Mouse (Mus musculus) ES-Bruce4 (cell line): ENCODE results near the gene Tecpr1. TPM values are rescaled to one million over a fixed set of nuclear protein-coding genes. Genes with fewer than 3 reads are reported as not detected.

Experiments used
- H3K27ac ChIP-seq: 2 replicates; pipeline ENCODE4 v1.5.1; 2012; ENCODE audit warnings: low read length, inconsistent platforms; ENCODE audit not compliant: insufficient read depth
- H3K27me3 ChIP-seq: 2 replicates; pipeline ENCODE4 v1.6.1; 2012; ENCODE audit warnings: mild to moderate bottlenecking, low read length, inconsistent platforms; ENCODE audit not compliant: control insufficient read depth, poor library complexity, insufficient read depth, severe bottlenecking
- H3K36me3 ChIP-seq: 2 replicates; pipeline ENCODE4 v1.6.1; 2012; ENCODE audit warnings: inconsistent platforms, mild to moderate bottlenecking, low read length, moderate library complexity; ENCODE audit not compliant: control insufficient read depth, poor library complexity, insufficient read depth, severe bottlenecking
- H3K4me1 ChIP-seq: one replicate; pipeline ENCODE4 v1.8.1; 2011; ENCODE audit warnings: low read length; ENCODE audit not compliant: control insufficient read depth, insufficient read depth
- H3K4me3 ChIP-seq: 2 replicates; pipeline ENCODE4 v1.5.1; 2011; ENCODE audit warnings: low read depth, mild to moderate bottlenecking, low read length
- H3K9ac ChIP-seq: 2 replicates; pipeline ENCODE4 v1.6.1; 2012; ENCODE audit warnings: low read depth, mild to moderate bottlenecking, inconsistent platforms; ENCODE audit not compliant: poor library complexity, severe bottlenecking
- H3K9me3 ChIP-seq: replicated peaks from 2 replicates; pipeline ENCODE4 v1.6.1; 2012; ENCODE audit warnings: mild to moderate bottlenecking, low read length, inconsistent platforms; ENCODE audit not compliant: control insufficient read depth, poor library complexity, insufficient read depth, severe bottlenecking
- CTCF ChIP-seq: IDR thresholded peaks from one replicate; pipeline ENCODE4 v1.8.1; 2011; ENCODE audit warnings: low read depth, low read length
- EP300 ChIP-seq: IDR thresholded peaks from 2 replicates; pipeline ENCODE4 v1.6.1; 2011; ENCODE audit warnings: low read depth, low read length; ENCODE audit not compliant: insufficient read depth
- POLR2A ChIP-seq: IDR thresholded peaks from one replicate; pipeline ENCODE4 v1.8.1; 2011; ENCODE audit warnings: low read length; ENCODE audit not compliant: insufficient read depth
- polyA plus RNA-seq: library from polyadenylated mRNA; stranded (reverse); fragments of >200 nt; gene quantifications from 2 replicates; pipeline ENCODE4 v1.2.4, GENCODE M21; 2011; ENCODE audit warnings: low read depth; ENCODE audit not compliant: missing spikeins, insufficient read depth, insufficient read length

Tecpr1 gene
- polyA plus RNA-seq, 1 experiment = 10.7 TPM

DNA sequence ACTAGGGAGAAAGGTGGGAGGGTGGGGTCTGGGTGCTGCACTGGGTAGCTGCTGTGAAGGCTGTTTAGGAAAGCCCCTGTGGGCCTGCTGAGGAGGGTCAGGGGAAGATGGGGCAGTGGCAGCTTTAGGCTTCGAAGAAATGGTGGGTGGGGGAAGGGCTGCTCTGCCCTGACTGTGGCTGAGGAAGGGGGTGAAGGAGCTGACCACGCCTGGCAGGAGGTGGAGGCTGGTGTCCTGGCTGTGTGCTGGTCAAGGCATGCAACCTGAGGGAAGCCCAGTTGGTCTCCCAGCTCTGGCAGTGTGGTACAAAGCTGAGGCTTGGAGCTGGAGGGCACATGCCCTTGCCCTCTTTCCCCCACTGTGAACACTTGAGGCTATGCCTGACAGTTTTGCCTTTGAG, 35.3 kb upstream of the Tecpr1 start:
- Histone ChIP-seq H3K27ac (no peak overlapping the region), H3K9ac (no peak overlapping the region), H3K27me3 (no peaks in the 10 kb centered on the region), H3K36me3 (no peaks in the 10 kb centered on the region), H3K4me3 (no peak overlapping the region), H3K4me1 (peaks cover 17% of the 10 kb centered on the region), H3K9me3 (no peaks in the 10 kb centered on the region)
- TF ChIP-seq EP300 (no peak), CTCF (no peak), POLR2A (no peak)

DNA sequence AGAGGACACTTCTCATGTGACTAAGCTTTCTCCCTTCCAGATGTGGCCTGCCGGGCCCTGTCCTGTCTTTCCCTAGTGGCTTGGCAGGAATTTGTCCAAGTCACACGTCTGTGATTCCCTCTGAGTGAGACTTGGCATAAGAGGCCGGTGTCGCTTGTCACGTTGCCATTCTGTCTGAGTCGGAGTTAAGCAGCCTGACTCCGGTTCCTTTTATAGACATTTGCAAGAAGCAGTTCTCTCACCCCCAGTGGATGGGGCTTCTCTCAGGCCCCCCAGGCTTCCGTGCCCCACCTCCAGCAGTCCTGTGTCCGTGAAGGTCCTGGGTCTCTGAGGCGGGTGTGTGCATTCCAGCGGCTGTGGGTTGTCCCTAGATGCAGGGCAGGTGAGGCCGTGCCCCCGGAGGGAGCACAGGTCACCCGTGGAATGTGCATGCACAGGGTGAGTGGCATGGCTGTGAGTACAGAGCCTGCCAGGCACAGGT, 34.8 kb upstream of the Tecpr1 start:
- Histone ChIP-seq H3K27me3 (no peaks in the 10 kb centered on the region), H3K4me1 (peaks cover 17% of the 10 kb centered on the region), H3K4me3 (no peak overlapping the region), H3K9me3 (no peaks in the 10 kb centered on the region), H3K27ac (no peak overlapping the region), H3K9ac (no peak overlapping the region), H3K36me3 (no peaks in the 10 kb centered on the region)
- TF ChIP-seq POLR2A (no peak), CTCF (no peak), EP300 (no peak)

DNA sequence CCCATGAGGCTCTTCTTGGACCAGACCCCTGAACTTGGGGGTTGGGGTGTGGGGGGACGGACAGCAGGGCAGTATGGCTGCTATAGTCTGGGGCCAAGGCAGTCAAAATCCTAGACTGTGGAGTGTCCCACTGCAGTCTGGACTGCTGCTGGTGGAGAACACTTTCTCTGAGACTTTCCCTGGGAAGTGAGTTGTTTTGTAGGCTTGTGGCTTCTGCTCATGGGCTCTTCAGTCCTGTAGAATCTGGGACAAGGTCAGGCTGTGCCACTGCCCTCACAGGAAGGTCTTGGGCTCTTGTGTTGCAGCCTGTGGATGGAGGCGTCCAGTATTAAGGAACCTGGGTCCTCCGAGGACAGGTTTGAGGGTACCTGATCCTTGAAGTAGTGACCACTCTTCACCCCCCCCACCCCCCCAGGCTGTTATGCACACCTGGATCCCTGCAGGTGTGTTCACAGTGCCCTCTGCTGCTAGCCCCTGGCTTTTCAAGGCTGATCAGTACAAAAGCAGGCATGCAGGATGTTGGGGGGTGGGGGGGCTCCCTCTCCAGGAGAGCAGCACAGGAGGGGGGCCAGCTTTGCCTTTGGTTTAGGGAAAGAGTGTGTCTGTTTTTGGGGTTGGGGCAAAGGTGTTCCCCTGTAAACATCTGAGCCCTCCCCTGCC, 34.2 kb upstream of the Tecpr1 start:
- H3K4me1 ChIP-seq = peaks cover 13% of the 10 kb centered on the region
- no peaks in the 10 kb centered on the region for H3K9me3 ChIP-seq
- TF ChIP-seq CTCF (peak; percentile 43), EP300 (no peak)
- no peak overlapping the region for H3K4me3 ChIP-seq
- no peak overlapping the region for H3K27ac ChIP-seq
- no peaks in the 10 kb centered on the region for H3K27me3 ChIP-seq
- H3K36me3 ChIP-seq = no peaks in the 10 kb centered on the region
- H3K9ac ChIP-seq = no peak overlapping the region

DNA sequence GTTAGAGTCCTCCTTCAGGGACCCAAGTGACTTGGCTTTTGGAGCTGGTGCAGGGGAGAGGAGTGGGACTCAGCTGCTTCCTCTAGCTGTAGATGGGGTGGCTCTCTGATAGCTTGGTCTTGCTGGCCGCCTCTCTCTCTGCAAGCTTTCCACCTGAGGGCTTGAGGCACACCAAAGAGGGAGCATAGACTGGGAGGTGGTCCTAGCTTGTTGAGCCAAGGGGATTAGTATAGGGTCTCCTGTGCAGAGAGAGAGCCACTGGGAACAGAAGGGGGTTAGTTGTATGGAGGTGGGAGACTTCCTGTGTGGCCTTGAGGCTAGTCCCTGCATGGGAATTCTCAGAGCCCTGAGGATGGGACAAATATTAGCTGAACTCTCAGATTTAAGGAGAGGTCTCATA, 33.5 kb upstream of the Tecpr1 start:
- H3K9me3 ChIP-seq = no peaks in the 10 kb centered on the region
- H3K4me3 ChIP-seq = peak overlapping the region; percentile 89
- peaks cover 10% of the 10 kb centered on the region for H3K4me1 ChIP-seq
- H3K27me3 ChIP-seq = no peaks in the 10 kb centered on the region
- no peaks in the 10 kb centered on the region for H3K36me3 ChIP-seq
- peak overlapping the region; percentile 97 for H3K9ac ChIP-seq
- no peak overlapping the region for H3K27ac ChIP-seq
- TF ChIP-seq CTCF (no peak), EP300 (no peak), POLR2A (no peak)

DNA sequence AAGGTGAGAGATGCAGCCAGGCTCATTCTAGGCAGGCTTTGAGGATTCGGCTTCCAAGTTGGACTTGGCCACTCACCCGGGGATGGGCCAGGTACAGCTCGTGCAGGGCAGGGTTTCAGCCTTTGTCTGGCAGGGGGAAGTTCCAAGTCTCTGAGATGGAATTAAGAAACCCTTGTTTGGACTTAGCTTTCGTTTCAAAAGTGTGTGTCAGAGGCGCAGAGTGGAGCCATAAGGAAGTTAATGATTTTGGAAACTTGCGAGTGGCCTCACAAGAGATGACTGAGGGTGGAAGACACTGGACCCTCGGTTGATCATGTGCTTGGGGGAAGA, 33.1 kb upstream of the Tecpr1 start:
- TF ChIP-seq POLR2A (no peak), EP300 (no peak), CTCF (no peak)
- peaks cover 10% of the 10 kb centered on the region for H3K4me1 ChIP-seq

DNA sequence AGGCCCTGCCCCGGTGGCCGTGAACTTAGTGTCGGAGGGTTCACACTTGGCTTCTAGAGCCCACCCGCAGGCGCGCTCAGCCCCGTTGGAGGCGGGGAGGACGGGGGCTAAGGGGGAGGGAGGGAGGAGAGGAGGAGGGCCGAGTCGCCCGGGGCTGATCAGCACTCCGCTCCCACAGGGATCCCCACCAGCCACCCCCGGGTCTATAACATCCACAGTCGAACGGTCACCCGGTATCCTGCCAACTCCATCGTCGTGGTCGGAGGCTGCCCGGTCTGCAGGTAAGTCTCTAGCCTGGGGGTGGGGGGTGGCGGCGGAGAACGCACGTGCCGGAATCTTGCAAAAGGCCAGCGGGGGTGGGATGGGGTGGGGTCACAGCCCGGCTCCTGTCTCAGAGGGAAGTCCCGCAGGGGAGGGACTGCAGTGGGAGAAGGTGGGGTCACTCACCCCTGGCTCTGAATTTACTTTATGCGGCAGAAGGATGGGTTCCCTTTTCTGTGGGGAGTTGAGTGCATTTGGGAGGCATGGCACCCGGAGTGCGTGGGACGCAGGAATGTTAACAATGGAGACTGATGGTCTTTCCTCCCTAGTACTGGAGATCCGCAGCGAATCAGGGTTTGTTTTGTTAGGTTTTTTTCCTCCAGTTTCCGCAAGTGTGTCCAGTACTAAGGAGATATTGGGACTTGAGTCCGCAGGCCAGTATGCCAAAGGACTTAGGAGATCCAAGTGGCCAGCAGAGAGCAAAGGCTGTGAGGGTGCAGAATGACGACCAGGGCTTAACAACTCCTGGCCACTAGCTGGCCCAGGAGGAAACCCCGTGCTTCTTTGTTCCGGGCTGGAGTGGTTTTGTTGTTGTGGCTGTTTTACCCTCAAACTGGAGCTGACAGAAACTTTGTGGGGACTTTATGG, 32.5 kb upstream of the Tecpr1 start:
- no peaks in the 10 kb centered on the region for H3K36me3 ChIP-seq
- peak overlapping the region; percentile 97 for H3K9ac ChIP-seq
- H3K9me3 ChIP-seq = no peaks in the 10 kb centered on the region
- H3K4me1 ChIP-seq = peaks cover 10% of the 10 kb centered on the region
- H3K27me3 ChIP-seq = no peaks in the 10 kb centered on the region
- peak overlapping the region; percentile 89 for H3K4me3 ChIP-seq
- H3K27ac ChIP-seq = no peak overlapping the region
- no peak for TF ChIP-seq CTCF

More for the DNA sequence above, 33.1 kb upstream of the Tecpr1 start:
- Histone ChIP-seq H3K27ac (no peak overlapping the region), H3K4me3 (peak overlapping the region; percentile 89), H3K36me3 (no peaks in the 10 kb centered on the region), H3K27me3 (no peaks in the 10 kb centered on the region), H3K9ac (peak overlapping the region; percentile 97), H3K9me3 (no peaks in the 10 kb centered on the region)
